Comparison of ENCODE assay signal across 24 mouse cellular contexts in genomic region chr2:52562356-52562755, GRCm38 (mm10).
DNase-seq lines count a peak whose midpoint lies in the region; ATAC-seq and TF ChIP-seq lines count a peak whose summit lies in the region.
"Had no signal": no experiment of that assay in that cellular context is flagged by ENCODE, and none has a peak within 500 bp of the region (broad histone marks: within the 10 kb centered on the region; RNA-seq: fewer than 3 reads in every experiment).

No protein-coding gene starts in this region.

- no peaks in the 10 kb centered on the region for H3K9me3 ChIP-seq in liver, embryonic 12.5 days (replicated peaks)
- H3K9me3 ChIP-seq: embryonic facial prominence, embryonic 15.5 days; forebrain, embryonic 10.5 days; heart, embryonic 13.5 days had no signal

- TF ChIP-seq POLR2A in cerebellum, adult 2 months (IDR thresholded peaks at IDR 0.05; ENCODE audit: borderline replicate concordance, insufficient read depth, low read length), result peak; percentile 35; the same call in 1 of the 2 replicates

- no peak overlapping the region for H3K4me2 ChIP-seq in liver, embryonic 12.5 days
- H3K4me2 ChIP-seq: embryonic facial prominence, embryonic 15.5 days; heart, embryonic 13.5 days had no signal

- H3K4me3 ChIP-seq in cerebellum, adult 2 months (replicated peaks; ENCODE audit: insufficient read depth, low read depth, low read length), result no peak overlapping the region
- H3K4me3 ChIP-seq in liver, embryonic 12.5 days, result no peak overlapping the region
- H3K4me3 ChIP-seq: embryonic facial prominence, embryonic 15.5 days; erythroblast, embryonic 14.5 days; forebrain, embryonic 10.5 days; heart, embryonic 13.5 days had no signal

- no peak for ATAC-seq in liver, embryonic 12.5 days
- ATAC-seq: activated CD4-positive, CD25-positive, alpha-beta regulatory T cell, adult 4 months; forebrain, embryonic 14.5 days; hindbrain, embryonic 16.5 days; inflammation-experienced regulatory T-cells, adult 6 months; Patski had no signal

- H3K4me1 ChIP-seq in cerebellum, adult 2 months (ENCODE audit: control insufficient read depth, insufficient read depth, low read length), result peaks cover 25% of the 10 kb centered on the region
- H3K4me1 ChIP-seq in liver, embryonic 12.5 days, result peaks cover 13% of the 10 kb centered on the region
- H3K4me1 ChIP-seq: embryonic facial prominence, embryonic 15.5 days had no signal

- H3K36me3 ChIP-seq in liver, embryonic 12.5 days, result no peaks in the 10 kb centered on the region
- H3K36me3 ChIP-seq: embryonic facial prominence, embryonic 15.5 days; forebrain, embryonic 10.5 days; heart, embryonic 13.5 days had no signal

- no peaks in the 10 kb centered on the region for H3K27me3 ChIP-seq in cerebellum, adult 2 months (ENCODE audit: control insufficient read depth, insufficient read depth, low read length)
- H3K27me3 ChIP-seq in liver, embryonic 12.5 days (replicated peaks), result peaks cover 9% of the 10 kb centered on the region; the same call in 1 of the 2 replicates
- H3K27me3 ChIP-seq: CH12.LX; embryonic facial prominence, embryonic 15.5 days; heart, embryonic 13.5 days; Patski had no signal

- H3K27ac ChIP-seq in cerebellum, adult 2 months (ENCODE audit: insufficient read depth, low read length), result peak overlapping the region; percentile 84
- no peak overlapping the region for H3K27ac ChIP-seq in liver, embryonic 12.5 days
- H3K27ac ChIP-seq: embryonic facial prominence, embryonic 15.5 days; forebrain, embryonic 10.5 days; heart, embryonic 13.5 days had no signal

- peak; percentile 58 for DNase-seq in heart, adult 11 months
- no peak for DNase-seq in heart, adult 18-20 months
- DNase-seq in cerebellum, adult 2 months, result peak; percentile 84 to 95
- DNase-seq in cerebellum, postnatal 10 days, result peak; percentile 62 to 67
- no peak for DNase-seq in retina, postnatal 1 day
- DNase-seq in adipocyte (ENCODE audit: low spot score), result no peak
- DNase-seq: adrenal gland, adult 2 months; adrenal gland, postnatal 25 days; embryo, embryonic 11 days; gastrocnemius, postnatal 14 days; heart, postnatal 36 days; kidney, adult 11 months; kidney, adult 9 months had no signal

- 21% methylated on average over 3 of the region's 3 CpGs for WGBS in cerebellum, adult 2 months
- 75% methylated on average over 3 of the region's 3 CpGs for WGBS in liver, embryonic 12.5 days (ENCODE audit: insufficient replicate concordance)

- no peak for TF ChIP-seq CTCF in cerebellum, adult 2 months (IDR thresholded peaks at IDR 0.05; ENCODE audit: borderline replicate concordance, insufficient read depth, low read depth, low read length)

- H3K9ac ChIP-seq in liver, embryonic 12.5 days, result no peak overlapping the region
- H3K9ac ChIP-seq: embryonic facial prominence, embryonic 15.5 days; heart, embryonic 13.5 days had no signal

Comparison
In these comparisons a context has a peak if more than half of its experiments do, and no peak if none do; other contexts are left out.
1. DNase-seq: peak in heart, adult 11 months (single experiment), cerebellum, adult 2 months (2 of 2) and cerebellum, postnatal 10 days (2 of 2); none in heart, adult 18-20 months (0 of 2), retina, postnatal 1 day (single experiment) and adipocyte (single experiment).